Mouse (Mus musculus): Measurements from ENCODE around the gene Enpp6.
A peak's percentile ranks its signal among the peaks of the same experiment; 100 is the strongest.

DNA sequence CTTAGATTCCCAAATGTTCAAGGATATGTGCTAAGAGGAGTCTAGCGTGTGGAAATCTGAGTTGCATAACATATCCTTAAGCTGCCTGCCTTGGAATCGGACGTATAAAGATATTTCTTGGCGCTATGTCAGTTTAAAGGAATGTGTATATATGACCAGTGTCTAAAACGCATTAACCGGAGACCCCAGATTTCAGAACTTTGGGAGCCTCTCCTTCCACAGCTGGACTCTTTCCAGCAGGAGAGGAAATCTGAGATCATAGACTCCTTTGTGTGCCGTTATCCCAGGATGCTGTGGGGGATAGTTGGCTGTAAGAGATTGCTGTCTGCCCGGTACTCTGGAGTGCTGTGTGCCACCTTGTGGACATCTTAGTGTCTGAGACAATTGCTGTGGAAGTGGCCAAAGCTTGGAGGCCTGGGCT lies 34.5 kb downstream of the Enpp6 start:
- no peak for TF ChIP-seq EP300 (IDR thresholded peaks at IDR 0.05; ENCODE audit: insufficient read depth, low read depth, low read length)
- TF ChIP-seq CTCF (IDR thresholded peaks at IDR 0.05): peak; percentile 37
- TF ChIP-seq POLR2A (IDR thresholded peaks at IDR 0.05; ENCODE audit: insufficient read depth, low read depth, low read length): no peak

Measured in heart, adult 2 months (tissue).